In genomic region chr1:94091788-94092187, GRCm38 (mm10) we compare ENCODE assay signal across 23 mouse cellular contexts. TPM values are rescaled to one million over a fixed set of nuclear protein-coding genes. Genes with fewer than 3 reads are reported as not detected.
DNase-seq lines count a peak whose midpoint lies in the region; ATAC-seq lines count a peak whose summit lies in the region.
"Had no signal": no experiment of that assay in that cellular context is flagged by ENCODE, and none has a peak within 500 bp of the region (broad histone marks: within the 10 kb centered on the region; RNA-seq: fewer than 3 reads in every experiment).

No protein-coding gene starts in this region.

- DNase-seq in 416B (ENCODE audit: low read depth), result peak; percentile 63
- DNase-seq in CD4-positive helper T cell, adult 2 months (ENCODE audit: low read depth, low spot score), result peak; percentile 75
- no peak for DNase-seq in neural tube, embryonic 10.5 days (ENCODE audit: extremely low spot score, low spot score)
- no peak for DNase-seq in cerebellum, postnatal 25 days
- no peak for DNase-seq in yolk sac, embryonic 10.5 days (ENCODE audit: low spot score)
- DNase-seq: adrenal gland, adult 8-10 months; cerebellum, adult 8-10 months; cerebellum, postnatal 36 days; gastrocnemius, postnatal 25 days; heart, adult 18-20 months; kidney, postnatal 36 days; midbrain, embryonic 14.5 days; retina, postnatal 1 day; right cerebral cortex, postnatal 25 days; thymus, postnatal 36 days had no signal

- peak; percentile 76 for ATAC-seq in common myeloid progenitor, adult 5-6 weeks (replicated peaks; ENCODE audit: low read depth, poor library complexity, severe bottlenecking)
- peak; percentile 39; the same call in 1 of the 2 replicates for ATAC-seq in megakaryocyte progenitor cell, adult 5-6 weeks (replicated peaks; ENCODE audit: poor library complexity)
- ATAC-seq: forebrain, embryonic 15.5 days; hindbrain, embryonic 16.5 days; intestine, postnatal 0 days had no signal

RNA-seq across cellular contexts. Expression of gene Pdcd1, which starts 39.4 kb away (rescaled TPM):
- total RNA-seq in common myeloid progenitor, adult 5-6 weeks (2017), result not detected in 2 replicates
- total RNA-seq in megakaryocyte progenitor cell, adult 5-6 weeks (2015), result not detected in 2 replicates
- not detected in 2 replicates for total RNA-seq in megakaryocyte progenitor cell, adult 5-6 weeks (2017)
- total RNA-seq: adrenal gland, postnatal 4 days; gastrocnemius, adult 18-20 months; layer of hippocampus, postnatal 14 days had no signal

Comparison
In these comparisons a context has a peak if more than half of its experiments do, and no peak if none do; other contexts are left out.
1. DNase-seq: peak in 416B (single experiment) and CD4-positive helper T cell, adult 2 months (single experiment); none in neural tube, embryonic 10.5 days (single experiment), cerebellum, postnatal 25 days (0 of 2) and yolk sac, embryonic 10.5 days (single experiment).